Mouse (Mus musculus) embryonic facial prominence, embryonic 10.5 days (tissue): Measurements from ENCODE around the gene Sv2c. TPM values are rescaled to one million over a fixed set of nuclear protein-coding genes. Genes with fewer than 3 reads are reported as not detected.
A peak's percentile ranks its signal among the peaks of the same experiment; 100 is the strongest.

Experiments used
- DNase-seq: peaks from one replicate; pipeline ENCODE4 v3.0.0-alpha.2; 2017; ENCODE audit warnings: low spot score
- H3K27ac ChIP-seq: fragments of 300-500 bp; sonication (generic); replicated peaks from 2 replicates; pipeline ENCODE4 v1.5.1; 2016; ENCODE audit warnings: mild to moderate bottlenecking
- H3K27me3 ChIP-seq: fragments of 300-500 bp; sonication (generic); replicated peaks from 2 replicates; pipeline ENCODE4 v1.6.1; 2016; ENCODE audit warnings: low read depth, mild to moderate bottlenecking; ENCODE audit not compliant: poor library complexity, severe bottlenecking
- H3K36me3 ChIP-seq: fragments of 300-500 bp; sonication (generic); replicated peaks from 2 replicates; pipeline ENCODE4 v1.6.1; 2016; ENCODE audit warnings: mild to moderate bottlenecking, moderate library complexity
- H3K4me1 ChIP-seq: fragments of 300-500 bp; sonication (generic); 2 replicates; pipeline ENCODE4 v1.6.1; 2016
- H3K4me3 ChIP-seq: fragments of 300-500 bp; sonication (generic); 2 replicates; pipeline ENCODE4 v1.5.1; 2016; ENCODE audit warnings: mild to moderate bottlenecking, moderate library complexity
- H3K9me3 ChIP-seq: fragments of 300-500 bp; sonication (generic); 2 replicates; pipeline ENCODE4 v1.6.1; 2016; ENCODE audit warnings: mild to moderate bottlenecking
- WGBS: fragments of 180-500 bp; shearing (Covaris S2); methylation state at CpG from one replicate; pipeline ENCODE4 v1.1.7; 2016; 5-methylcytosine and 5-hydroxymethylcytosine counted together
- polyA plus RNA-seq: library from polyadenylated mRNA; unstranded; fragments of >200 nt; fragmentation: Nextera tagmentation; extraction: Ambion mirVana; gene quantifications from 2 replicates; pipeline ENCODE4 v1.2.1, GENCODE M21; 2016

Sv2c gene
- polyA plus RNA-seq, 1 experiment from 2014 or later, result 0.87 TPM

DNA sequence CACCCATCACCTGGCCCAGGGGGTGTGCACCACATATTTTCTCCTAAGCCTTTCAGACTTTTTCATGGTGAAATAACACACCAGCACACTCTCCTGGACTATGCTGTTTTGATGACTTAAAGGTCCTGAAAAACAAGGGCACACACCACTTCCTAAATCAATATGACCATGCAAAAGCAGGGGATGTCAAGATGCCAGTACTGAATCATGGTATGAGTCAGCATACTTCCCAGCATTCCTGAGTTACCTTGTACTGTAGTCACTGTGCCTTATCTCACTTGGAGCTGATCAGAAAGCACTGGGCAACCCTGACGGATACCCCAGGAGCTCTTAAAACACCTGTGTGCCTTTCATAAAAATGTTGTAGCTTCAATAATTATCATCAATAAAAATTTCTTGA, 92.8 kb downstream of the Sv2c start:
- WGBS, result 89% methylated on average over 1 of the region's 1 CpGs
- no peak for DNase-seq
- Histone ChIP-seq H3K27ac (no peak overlapping the region), H3K36me3 (no peaks in the 10 kb centered on the region), H3K9me3 (no peaks in the 10 kb centered on the region), H3K27me3 (no peaks in the 10 kb centered on the region), H3K4me1 (no peaks in the 10 kb centered on the region), H3K4me3 (no peak overlapping the region)

DNA sequence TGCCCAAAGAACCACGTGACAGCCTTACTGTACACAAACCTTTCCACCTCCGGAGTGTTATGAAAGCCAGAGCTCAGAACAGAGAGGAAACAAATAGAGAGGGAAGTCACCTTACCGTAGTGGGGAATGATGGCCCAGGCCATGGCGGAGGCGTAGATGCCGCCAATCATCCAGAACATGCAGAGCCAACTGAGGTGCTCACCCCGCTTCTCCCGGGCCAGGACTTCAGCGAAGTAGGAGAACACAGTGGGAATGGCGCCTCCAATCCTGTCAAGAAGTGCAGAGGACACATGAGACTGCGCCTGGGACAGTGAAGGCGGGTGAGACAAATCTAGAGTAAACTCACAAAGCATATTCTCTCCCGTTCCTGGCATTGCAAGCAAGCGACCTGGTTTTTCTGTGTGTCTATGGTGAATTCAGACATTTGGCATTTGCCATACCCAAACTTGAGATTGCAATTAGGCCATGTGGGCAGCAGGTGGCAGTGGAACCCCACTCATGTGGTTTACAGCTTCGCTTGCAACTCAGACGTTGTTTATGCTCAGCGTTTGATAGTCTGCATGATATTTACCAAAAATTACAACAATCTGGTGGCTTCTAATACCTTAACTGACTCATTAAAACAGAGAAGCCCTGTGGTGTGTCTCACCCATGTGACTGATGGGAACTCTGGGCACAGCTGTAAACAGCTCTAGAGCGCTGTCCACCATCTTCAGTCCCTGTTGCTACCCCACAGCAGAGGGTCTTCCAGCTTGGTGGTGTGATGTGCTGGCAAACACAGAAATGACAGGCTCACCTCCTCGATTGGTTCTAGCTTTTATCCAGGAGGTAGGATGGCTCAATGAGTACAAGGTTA, 101.8 kb downstream of the Sv2c start:
- no peak overlapping the region for H3K27ac ChIP-seq
- no peak overlapping the region for H3K4me3 ChIP-seq
- WGBS, result 59% methylated on average over 19 of the region's 19 CpGs

DNA sequence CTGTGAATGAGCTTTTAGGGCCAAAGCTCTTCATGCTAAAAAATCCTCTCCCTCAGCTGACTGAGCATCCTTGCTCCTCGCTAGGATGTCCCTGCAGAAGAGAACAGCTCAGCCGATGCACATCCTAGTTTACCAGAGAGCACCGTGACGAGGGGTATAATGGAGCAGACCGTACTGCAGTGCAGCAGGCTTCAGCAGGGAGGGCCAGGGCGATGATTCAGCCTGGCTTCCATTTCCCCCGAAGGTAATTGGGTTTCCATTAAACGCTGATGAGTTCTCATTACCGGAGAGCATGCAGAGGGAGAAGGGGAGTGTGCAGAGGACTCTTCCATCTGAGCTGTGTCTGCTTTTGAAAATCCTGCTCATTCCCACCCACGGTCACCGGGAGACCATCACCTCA, 108.5 kb downstream of the Sv2c start:
- no peaks in the 10 kb centered on the region for H3K36me3 ChIP-seq
- H3K27me3 ChIP-seq, result no peaks in the 10 kb centered on the region
- H3K27ac ChIP-seq, result no peak overlapping the region
- H3K9me3 ChIP-seq, result no peaks in the 10 kb centered on the region
- H3K4me3 ChIP-seq, result no peak overlapping the region
- no peak for DNase-seq
- WGBS, result 82% methylated on average over 11 of the region's 11 CpGs
- no peaks in the 10 kb centered on the region for H3K4me1 ChIP-seq

More for the DNA sequence above, 101.8 kb downstream of the Sv2c start:
- peak; percentile 71 for DNase-seq
- H3K27me3 ChIP-seq, result no peaks in the 10 kb centered on the region
- H3K36me3 ChIP-seq, result no peaks in the 10 kb centered on the region
- no peaks in the 10 kb centered on the region for H3K4me1 ChIP-seq
- H3K9me3 ChIP-seq, result no peaks in the 10 kb centered on the region

DNA sequence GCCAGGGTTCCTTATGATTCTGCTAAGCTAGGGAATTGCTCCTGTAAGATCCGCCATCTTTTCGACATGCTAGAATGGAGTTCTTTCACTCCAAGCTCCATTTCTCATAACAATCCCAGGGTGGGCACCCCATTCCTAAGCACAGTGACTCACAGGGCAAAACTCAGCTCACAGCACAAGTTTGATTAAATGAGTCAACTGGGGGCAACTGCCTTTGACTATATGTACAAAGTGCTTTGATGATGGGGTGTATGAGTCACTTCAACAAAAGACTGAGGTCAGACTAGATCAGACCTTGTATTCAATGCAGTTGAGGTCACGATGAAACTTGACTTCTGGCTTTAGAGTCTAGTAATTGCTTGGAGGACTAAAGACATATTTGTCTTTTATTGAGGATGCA, 116.9 kb downstream of the Sv2c start:
- no peak overlapping the region for H3K27ac ChIP-seq

GRCm38 (mm10) chr13:96010861-96011511, 121.4 kb downstream of the Sv2c start:
- H3K4me1 ChIP-seq, result no peaks in the 10 kb centered on the region
- no peaks in the 10 kb centered on the region for H3K36me3 ChIP-seq
- H3K27ac ChIP-seq, result no peak overlapping the region
- H3K4me3 ChIP-seq, result no peak overlapping the region
- WGBS, result 72% methylated on average over 11 of the region's 11 CpGs
- H3K9me3 ChIP-seq, result no peaks in the 10 kb centered on the region
- no peaks in the 10 kb centered on the region for H3K27me3 ChIP-seq
- DNase-seq, result no peak

More for the DNA sequence above, 116.9 kb downstream of the Sv2c start:
- WGBS, result 96% methylated on average over 3 of the region's 3 CpGs
- no peaks in the 10 kb centered on the region for H3K4me1 ChIP-seq
- no peaks in the 10 kb centered on the region for H3K9me3 ChIP-seq
- no peak overlapping the region for H3K4me3 ChIP-seq
- no peaks in the 10 kb centered on the region for H3K36me3 ChIP-seq
- DNase-seq, result no peak
- no peaks in the 10 kb centered on the region for H3K27me3 ChIP-seq

DNA sequence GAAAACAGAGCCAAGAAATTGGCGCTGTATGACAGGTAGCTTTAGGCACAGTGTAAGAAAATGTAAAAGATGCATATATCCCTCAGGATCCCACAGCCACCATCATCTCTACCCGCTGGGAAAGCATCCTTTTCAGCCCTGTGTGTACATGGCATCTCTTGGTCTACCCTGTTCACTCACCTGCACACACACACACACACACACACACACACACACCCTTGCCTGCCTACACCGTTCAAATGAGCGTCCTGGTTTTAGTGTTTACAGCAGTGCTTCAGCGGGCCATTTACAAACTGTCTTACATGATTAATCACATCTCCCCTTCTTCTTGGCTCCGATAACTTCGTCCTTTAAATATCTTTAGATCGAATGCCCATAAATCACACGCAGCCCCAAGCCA, 123.4 kb downstream of the Sv2c start:
- WGBS, result 86% methylated on average over 9 of the region's 9 CpGs
- no peaks in the 10 kb centered on the region for H3K36me3 ChIP-seq
- no peak overlapping the region for H3K27ac ChIP-seq
- H3K27me3 ChIP-seq, result no peaks in the 10 kb centered on the region
- H3K4me1 ChIP-seq, result peaks cover 2% of the 10 kb centered on the region; the same call in 1 of the 2 replicates
- DNase-seq, result no peak
- no peak overlapping the region for H3K4me3 ChIP-seq
- H3K9me3 ChIP-seq, result no peaks in the 10 kb centered on the region

GRCm38 (mm10) chr13:96008154-96008553, 124.2 kb downstream of the Sv2c start:
- DNase-seq, result no peak
- no peaks in the 10 kb centered on the region for H3K36me3 ChIP-seq
- WGBS, result 85% methylated on average over 3 of the region's 3 CpGs
- H3K27me3 ChIP-seq, result no peaks in the 10 kb centered on the region
- no peak overlapping the region for H3K4me3 ChIP-seq
- H3K4me1 ChIP-seq, result peaks cover 3% of the 10 kb centered on the region; the same call in 1 of the 2 replicates
- H3K9me3 ChIP-seq, result no peaks in the 10 kb centered on the region
- no peak overlapping the region for H3K27ac ChIP-seq

GRCm38 (mm10) chr13:96003539-96003938, 128.8 kb downstream of the Sv2c start:
- no peak overlapping the region for H3K27ac ChIP-seq

DNA sequence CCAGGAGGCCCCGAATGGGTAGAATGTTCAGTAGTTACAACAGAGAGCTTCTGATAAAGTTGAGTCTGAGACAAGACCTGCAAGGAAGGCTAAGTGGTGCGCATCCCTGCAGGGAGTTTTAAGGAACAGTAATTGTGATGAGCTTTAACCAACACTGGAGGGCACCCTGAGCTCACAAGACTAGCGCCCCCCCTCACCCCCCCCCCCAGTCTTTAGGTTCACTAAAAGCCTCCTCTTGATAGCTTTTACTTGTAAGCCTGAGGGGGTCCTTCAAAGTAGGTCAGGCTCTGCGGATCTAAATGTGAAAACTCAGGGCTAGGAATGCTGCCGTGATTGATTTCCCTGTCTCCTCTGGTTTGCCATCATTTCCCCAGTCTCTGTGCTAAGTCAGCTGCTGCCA, 129.9 kb downstream of the Sv2c start:
- Histone ChIP-seq H3K27me3 (no peaks in the 10 kb centered on the region), H3K36me3 (no peaks in the 10 kb centered on the region), H3K27ac (no peak overlapping the region), H3K9me3 (no peaks in the 10 kb centered on the region), H3K4me3 (no peak overlapping the region), H3K4me1 (peaks cover 3% of the 10 kb centered on the region; the same call in 1 of the 2 replicates)
- peak; percentile 26 for DNase-seq
- 31% methylated on average over 5 of the region's 5 CpGs for WGBS

More at GRCm38 (mm10) chr13:96003539-96003938, 128.8 kb downstream of the Sv2c start:
- Histone ChIP-seq H3K4me3 (no peak overlapping the region), H3K4me1 (peaks cover 3% of the 10 kb centered on the region; the same call in 1 of the 2 replicates), H3K9me3 (no peaks in the 10 kb centered on the region), H3K27me3 (no peaks in the 10 kb centered on the region), H3K36me3 (no peaks in the 10 kb centered on the region)
- DNase-seq, result no peak
- 87% methylated on average over 3 of the region's 3 CpGs for WGBS

DNA sequence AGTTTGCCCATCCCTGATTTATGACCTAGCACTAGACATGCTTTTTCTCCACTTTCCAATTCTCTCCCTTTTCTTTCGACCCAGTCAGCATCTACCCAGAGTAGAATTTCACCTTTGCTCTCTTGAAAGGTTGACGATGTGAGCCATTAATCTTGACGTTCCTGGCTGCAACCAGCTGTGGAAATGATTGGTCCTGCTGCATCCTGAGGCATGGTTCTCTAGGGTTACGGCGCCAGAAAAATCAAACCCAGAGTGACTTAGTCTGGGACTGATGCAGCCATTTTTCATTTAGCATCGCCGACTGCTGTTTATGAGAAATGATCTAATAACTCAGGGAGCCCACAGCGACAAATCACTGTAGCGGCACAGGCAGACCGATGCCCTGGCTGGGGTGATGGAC, 133.0 kb downstream of the Sv2c start:
- Histone ChIP-seq H3K36me3 (no peaks in the 10 kb centered on the region), H3K27ac (no peak overlapping the region), H3K27me3 (no peaks in the 10 kb centered on the region), H3K4me3 (no peak overlapping the region), H3K4me1 (peaks cover 6% of the 10 kb centered on the region; the same call in 1 of the 2 replicates), H3K9me3 (no peaks in the 10 kb centered on the region; the same call in 1 of the 2 replicates)
- DNase-seq, result no peak
- 75% methylated on average over 10 of the region's 10 CpGs for WGBS

GRCm38 (mm10) chr13:95997294-95997693, 135.1 kb downstream of the Sv2c start:
- WGBS, result 54% methylated on average over 2 of the region's 2 CpGs
- Histone ChIP-seq H3K4me3 (no peak overlapping the region), H3K36me3 (no peaks in the 10 kb centered on the region), H3K27ac (no peak overlapping the region), H3K4me1 (0 out of 2 replicates have a peak, but pooled peaks cover 3% of the 10 kb centered on the region), H3K27me3 (no peaks in the 10 kb centered on the region), H3K9me3 (no peaks in the 10 kb centered on the region; the same call in 1 of the 2 replicates)
- DNase-seq, result no peak

- no peak for DNase-seq
- Histone ChIP-seq H3K4me1 (peaks cover 11% of the 10 kb centered on the region; the same call in 1 of the 2 replicates), H3K9me3 (no peaks in the 10 kb centered on the region; the same call in 1 of the 2 replicates), H3K4me3 (no peak overlapping the region), H3K27ac (no peak overlapping the region), H3K36me3 (no peaks in the 10 kb centered on the region), H3K27me3 (no peaks in the 10 kb centered on the region)
- WGBS, result 72% methylated on average over 27 of the region's 27 CpGs
Measured at GRCm38 (mm10) chr13:95994705-95995703, 137.4 kb downstream of the Sv2c start.
